8 mouse cellular contexts compared by ENCODE assay signal in genomic region chr4:155992241-155992905, GRCm38 (mm10). TPM values are rescaled to one million over a fixed set of nuclear protein-coding genes. Genes with fewer than 3 reads are reported as not detected.
DNase-seq lines count a peak whose midpoint lies in the region; ATAC-seq and TF ChIP-seq lines count a peak whose summit lies in the region.

Gene B3galt6 (minus strand): TSS chr4:155992649.
Gene Sdf4 (plus strand): TSS chr4:155992872.

- peak within 1 kb of the TSS; percentile 90 for H3K27ac ChIP-seq in CH12.LX (ENCODE audit: insufficient read depth, low read depth)
- peak within 1 kb of the TSS; percentile 95 for H3K27ac ChIP-seq in forebrain, embryonic 10.5 days
- H3K27ac ChIP-seq in lung, embryonic 14.5 days (ENCODE audit: low read depth): peak within 1 kb of the TSS; percentile 96

- dilution Hi-C loops in CH12.LX (cut with MboI; ENCODE audit: extremely low pct_ligation_motif_present, extremely low pct_unique_long_range_greater_than_20kb, low sequenced_read_pairs): no loop called here

- ATAC-seq in hematopoietic stem cell, adult 5-6 weeks (replicated peaks in 1 of 2; ENCODE audit: insufficient read depth in 1 of 2, low FRiP score in 2 of 2, low TSS enrichment in 1 of 2, low read depth in 1 of 2, poor library complexity in 2 of 2, severe bottlenecking in 2 of 2): peak; percentile 77 to 78
- peak; percentile 89 for ATAC-seq in lung, embryonic 14.5 days (ENCODE audit: insufficient read depth)
- peak; percentile 71 for ATAC-seq in neutrophil, adult 5-6 weeks (ENCODE audit: extremely low read depth, insufficient number of reproducible peaks, low FRiP score, poor library complexity, severe bottlenecking)

- peaks cover 13 to 37% of the 10 kb centered on the region in 2 experiments for H3K36me3 ChIP-seq in CH12.LX (replicated peaks in 1 of 2; ENCODE audit: control insufficient read depth in 1 of 2, insufficient read depth in 1 of 2, low read length in 1 of 2)
- H3K36me3 ChIP-seq in forebrain, embryonic 10.5 days (replicated peaks): peaks cover 40% of the 10 kb centered on the region
- peaks cover 27% of the 10 kb centered on the region for H3K36me3 ChIP-seq in lung, embryonic 14.5 days (ENCODE audit: insufficient read depth)

- H3K9me3 ChIP-seq in CH12.LX (replicated peaks; ENCODE audit: low read length): peaks cover 4% of the 10 kb centered on the region
- peaks cover 8% of the 10 kb centered on the region; the same call in 1 of the 2 replicates for H3K9me3 ChIP-seq in forebrain, embryonic 10.5 days
- no peaks in the 10 kb centered on the region for H3K9me3 ChIP-seq in lung, embryonic 14.5 days (ENCODE audit: low read depth, low read length)

- peak within 1 kb of the TSS; percentile 82 for H3K4me2 ChIP-seq in CH12.LX (ENCODE audit: insufficient read depth, low read depth, poor library complexity, severe bottlenecking)
- H3K4me2 ChIP-seq in lung, embryonic 14.5 days: peak within 1 kb of the TSS; percentile 100

- under 1% methylated on average over 99 of the region's 99 CpGs for WGBS in forebrain, embryonic 10.5 days
- under 1% methylated on average over 94 of the region's 99 CpGs for WGBS in lung, embryonic 14.5 days

- H3K27me3 ChIP-seq in CH12.LX (replicated peaks): no peaks in the 10 kb centered on the region
- no peaks in the 10 kb centered on the region for H3K27me3 ChIP-seq in forebrain, embryonic 10.5 days (ENCODE audit: poor library complexity, severe bottlenecking)
- H3K27me3 ChIP-seq in lung, embryonic 14.5 days (ENCODE audit: insufficient read depth, low read length): no peaks in the 10 kb centered on the region

- no peak for TF ChIP-seq EP300 in CH12.LX (IDR thresholded peaks at IDR 0.05; ENCODE audit: low read length)

- peaks cover 44% of the 10 kb centered on the region for H3K79me2 ChIP-seq in CH12.LX (replicated peaks; ENCODE audit: control insufficient read depth, extremely low read depth, insufficient read depth, poor library complexity, severe bottlenecking)

- H3K4me3 ChIP-seq in CH12.LX (replicated peaks in 1 of 3; ENCODE audit: low read depth in 2 of 3, low read length in 2 of 3, poor library complexity in 1 of 3): peak within 1 kb of the TSS; percentile 84 to 99 (median 89)
- H3K4me3 ChIP-seq in forebrain, embryonic 10.5 days: peak within 1 kb of the TSS; percentile 71
- peak within 1 kb of the TSS; percentile 86 for H3K4me3 ChIP-seq in lung, embryonic 14.5 days (ENCODE audit: low read depth, low read length)

- no peak; the same call in 1 of the 2 replicates for TF ChIP-seq RAD21 in CH12.LX (IDR thresholded peaks at IDR 0.05; ENCODE audit: low read depth, low read length)

- peaks cover 11 to 41% of the 10 kb centered on the region in 2 experiments for H3K4me1 ChIP-seq in CH12.LX (ENCODE audit: control insufficient read depth in 1 of 2, insufficient read depth in 2 of 2)
- H3K4me1 ChIP-seq in forebrain, embryonic 10.5 days: peaks cover 26% of the 10 kb centered on the region
- peaks cover 13% of the 10 kb centered on the region for H3K4me1 ChIP-seq in lung, embryonic 14.5 days (ENCODE audit: insufficient read depth)

- peak within 1 kb of the TSS; percentile 84 for H3K9ac ChIP-seq in CH12.LX (ENCODE audit: insufficient read depth, low read depth)
- H3K9ac ChIP-seq in lung, embryonic 14.5 days: peak within 1 kb of the TSS; percentile 84

- peak in 1 of 2 experiments; percentile 65; a peak in 2 of 4 replicates for TF ChIP-seq CTCF in CH12.LX (conservative IDR thresholded peaks at IDR 0.05 in 1 of 2, IDR thresholded peaks at IDR 0.05 in 1 of 2; ENCODE audit: low read depth in 2 of 2, low read length in 2 of 2)
- TF ChIP-seq CTCF in lung, embryonic 14.5 days (IDR thresholded peaks at IDR 0.05; ENCODE audit: low read depth): peak; percentile 54

- TF ChIP-seq POLR2A in CH12.LX (IDR thresholded peaks at IDR 0.05; ENCODE audit: low read depth, low read length): peak; percentile 80

- in situ Hi-C loops in CH12.LX (cut with MboI; ENCODE audit: low pct_ligation_motif_present, low pct_unique_long_range_greater_than_20kb, low sequenced_read_pairs): no loop called here

- DNase-seq in CH12.LX (ENCODE audit: extremely low read depth): peak; percentile 90
- peak; percentile 97 for DNase-seq in brain, adult 2 months (ENCODE audit: low read depth, low spot score)
- peak; percentile 85 for DNase-seq in forebrain, embryonic 10.5 days (ENCODE audit: extremely low spot score, low spot score)
- DNase-seq in layer of hippocampus, adult 8-10 months (ENCODE audit: low spot score in 2 of 2): peak; percentile 74 to 89
- DNase-seq in lung, embryonic 14.5 days: peak; percentile 94
- DNase-seq in testis, postnatal 14 days (ENCODE audit: low spot score): peak; percentile 83

TF ChIP-seq in CH12.LX, 34 proteins besides CTCF, POLR2A, EP300 and RAD21 (continues in another document):
- TF ChIP-seq BHLHE40 (IDR thresholded peaks at IDR 0.05; ENCODE audit: low read depth, low read length) (peak; percentile 91), SMC3 (IDR thresholded peaks at IDR 0.05; ENCODE audit: low read depth, low read length) (peak; percentile 15), ZNF384 (IDR thresholded peaks at IDR 0.05; ENCODE audit: low read depth, low read length) (no peak), USF1 (IDR thresholded peaks at IDR 0.05; ENCODE audit: low read depth, low read length) (peak; percentile 70), ZMIZ1 (IDR thresholded peaks at IDR 0.05; ENCODE audit: low read depth, low read length) (peak; percentile 78; the same call in 1 of the 2 replicates), MYC (IDR thresholded peaks at IDR 0.05; ENCODE audit: low read depth, low read length) (peak; percentile 98), NELFE (IDR thresholded peaks at IDR 0.05; ENCODE audit: low read depth, low read length) (peak; percentile 77), KAT2A (IDR thresholded peaks at IDR 0.05; ENCODE audit: insufficient replicate concordance, low read length) (peak; percentile 61; the same call in 1 of the 2 replicates), PAX5 (IDR thresholded peaks at IDR 0.05; ENCODE audit: low read length) (no peak), TCF12 (IDR thresholded peaks at IDR 0.05; ENCODE audit: low read depth, low read length) (peak; percentile 53; the same call in 1 of the 2 replicates), MAFK (IDR thresholded peaks at IDR 0.05; ENCODE audit: insufficient replicate concordance, low read length) (no peak), CHD2 (IDR thresholded peaks at IDR 0.05; ENCODE audit: low read length) (no peak), MEF2A (IDR thresholded peaks at IDR 0.05; ENCODE audit: borderline replicate concordance, low read depth, low read length) (peak; percentile 67; the same call in 1 of the 2 replicates), HCFC1 (IDR thresholded peaks at IDR 0.05; ENCODE audit: low read depth, low read length) (no peak; the same call in 1 of the 2 replicates), JUN (IDR thresholded peaks at IDR 0.05; ENCODE audit: insufficient read depth, low read depth, low read length) (no peak), ZKSCAN1 (IDR thresholded peaks at IDR 0.05; ENCODE audit: borderline replicate concordance, low read depth, low read length) (no peak), ELF1 (IDR thresholded peaks at IDR 0.05; ENCODE audit: low read depth, low read length) (peak; percentile 71), ZC3H11A (IDR thresholded peaks at IDR 0.05; ENCODE audit: low read depth, low read length) (no peak), MXI1 (IDR thresholded peaks at IDR 0.05; ENCODE audit: low read depth, low read length) (peak; percentile 100), MAZ (IDR thresholded peaks at IDR 0.05; ENCODE audit: low read depth, low read length) (no peak), IRF4 (IDR thresholded peaks at IDR 0.05; ENCODE audit: low read depth, low read length) (peak; percentile 53; the same call in 1 of the 2 replicates), E2F4 (IDR thresholded peaks at IDR 0.05; ENCODE audit: insufficient replicate concordance, low read depth, low read length) (no peak), SIN3A (IDR thresholded peaks at IDR 0.05; ENCODE audit: low read length) (peak; percentile 96), UBTF (IDR thresholded peaks at IDR 0.05; ENCODE audit: low read depth, low read length) (0 out of 2 replicates have a peak, but pooled peaks have one; percentile 71), GABPA (IDR thresholded peaks at IDR 0.05; ENCODE audit: insufficient replicate concordance, low read depth, low read length) (no peak), POLR2AphosphoS2 (IDR thresholded peaks at IDR 0.05; ENCODE audit: low read depth, low read length) (no peak), MAX (IDR thresholded peaks at IDR 0.05; ENCODE audit: low read length) (peak; percentile 99), NRF1 (IDR thresholded peaks at IDR 0.05; ENCODE audit: low read depth, low read length) (peak; percentile 80), ETS1 (conservative IDR thresholded peaks at IDR 0.05; ENCODE audit: low read depth, low read length) (no peak), JUND (conservative IDR thresholded peaks at IDR 0.05; ENCODE audit: low read depth, low read length) (no peak), USF2 (conservative IDR thresholded peaks at IDR 0.05; ENCODE audit: low read depth, low read length) (no peak), RCOR1 (conservative IDR thresholded peaks at IDR 0.05; ENCODE audit: low read depth, low read length) (no peak), CHD1 (IDR thresholded peaks at IDR 0.05; ENCODE audit: low read depth, low read length) (no peak; the same call in 1 of the 2 replicates)

RNA-seq across cellular contexts. Expression of gene B3galt6, which starts in this region (rescaled TPM):
- total RNA-seq in CH12.LX (2012; rRNA removed) (10.1 and 11.3 TPM in 2 replicates), CH12.LX (2014; rRNA removed) (8.6 and 9.9 TPM in 2 replicates)
- polyA plus RNA-seq in CH12.LX (2012; ENCODE audit: insufficient read length, low read depth): 3.1 and 3.4 TPM in 2 replicates
- polyA plus RNA-seq in forebrain, embryonic 10.5 days (2016; fragmentation: Nextera tagmentation; extraction: Ambion mirVana): 12.7 and 14.0 TPM in 2 replicates
- 8.6 and 11.8 TPM in 2 replicates for total RNA-seq in hematopoietic stem cell, adult 5-6 weeks (2017)
- total RNA-seq in layer of hippocampus, adult 8-10 months (2022): 10 to 100 TPM in 1 of 4 experiments, 1 to 10 TPM in 3; 9.2 to 11.3 (median 9.7) TPM
- polyA plus RNA-seq in lung, embryonic 14.5 days (2014; fragmentation: Nextera tagmentation; extraction: Ambion mirVana): 17.1 and 18.2 TPM in 2 replicates
- total RNA-seq in neutrophil, adult 5-6 weeks (2017): 2.9 and 3.7 TPM in 2 replicates

RNA-seq across cellular contexts. Expression of gene Sdf4, which starts in this region (rescaled TPM):
- total RNA-seq in CH12.LX (2012; rRNA removed): 193 and 211 TPM in 2 replicates
- 210 and 227 TPM in 2 replicates for total RNA-seq in CH12.LX (2014; rRNA removed)
- 167 and 193 TPM in 2 replicates for polyA plus RNA-seq in CH12.LX (2012; ENCODE audit: insufficient read length, low read depth)
- polyA plus RNA-seq in forebrain, embryonic 10.5 days (2016; fragmentation: Nextera tagmentation; extraction: Ambion mirVana): 134 and 135 TPM in 2 replicates
- 151 and 176 TPM in 2 replicates for total RNA-seq in hematopoietic stem cell, adult 5-6 weeks (2017)
- total RNA-seq in layer of hippocampus, adult 8-10 months (2022): 100 to 1,000 TPM; 202 to 230 (median 217) TPM
- 152 TPM in 2 replicates for polyA plus RNA-seq in lung, embryonic 14.5 days (2014; fragmentation: Nextera tagmentation; extraction: Ambion mirVana)
- total RNA-seq in neutrophil, adult 5-6 weeks (2017): 213 and 229 TPM in 2 replicates

Comparison
In these comparisons a context has a peak if more than half of its experiments do, and no peak if none do; other contexts are left out.
1. Peak in every context shown above with its lines: DNase-seq, ATAC-seq, H3K4me3 ChIP-seq and H3K27ac ChIP-seq.